Mouse (Mus musculus) brain, embryonic 14.5 days (tissue): ENCODE data around the gene Asb18.

Experiments
- CTCF ChIP-seq: fragments of 200-500 bp; IDR thresholded peaks from 2 replicates; pipeline ENCODE4 v1.5.1; 2012; ENCODE audit warnings: inconsistent platforms, mild to moderate bottlenecking, moderate library complexity, borderline replicate concordance; ENCODE audit not compliant: insufficient read depth, insufficient read length; ENCODE audit errors: extremely low read depth
- POLR2A ChIP-seq: fragments of 200-500 bp; IDR thresholded peaks from 2 replicates; pipeline ENCODE4 v1.6.1; 2012; ENCODE audit warnings: mild to moderate bottlenecking, inconsistent platforms, borderline replicate concordance; ENCODE audit not compliant: poor library complexity, insufficient read depth, insufficient read length, severe bottlenecking; ENCODE audit errors: extremely low read depth

DNA sequence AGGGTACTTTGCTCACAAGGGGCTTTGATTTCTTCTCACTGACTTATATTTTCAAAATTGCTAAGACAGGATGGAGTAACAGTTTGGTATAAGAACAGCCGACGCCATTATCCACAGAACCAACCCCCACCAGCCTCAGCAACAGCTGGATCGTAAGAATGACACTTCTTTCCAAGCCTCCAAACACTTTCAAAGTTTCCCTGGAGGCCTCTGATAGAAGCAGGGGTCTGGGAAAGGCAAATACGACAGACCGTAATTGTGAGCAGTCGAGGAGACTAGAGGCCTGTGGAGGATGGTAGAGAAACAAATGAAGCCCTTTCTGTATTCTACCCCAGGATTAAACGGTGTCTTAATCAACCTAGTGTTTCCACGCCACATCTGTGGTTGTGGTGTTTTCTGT, 42.6 kb downstream of the Asb18 start:
- no peak for TF ChIP-seq CTCF
- no peak for TF ChIP-seq POLR2A
